Mouse (Mus musculus) thymus, postnatal 14 days (tissue): Measurements from ENCODE around the gene Ccdc173.
"Not testable (repeated sequence)": the region's sequence is repeated elsewhere in the genome, so short reads cannot be mapped to it uniquely, and the experiment has no call there.

Experiments
- DNase-seq: peaks from one replicate; pipeline ENCODE4 v3.0.0; 2021

Ccdc173 gene

DNA sequence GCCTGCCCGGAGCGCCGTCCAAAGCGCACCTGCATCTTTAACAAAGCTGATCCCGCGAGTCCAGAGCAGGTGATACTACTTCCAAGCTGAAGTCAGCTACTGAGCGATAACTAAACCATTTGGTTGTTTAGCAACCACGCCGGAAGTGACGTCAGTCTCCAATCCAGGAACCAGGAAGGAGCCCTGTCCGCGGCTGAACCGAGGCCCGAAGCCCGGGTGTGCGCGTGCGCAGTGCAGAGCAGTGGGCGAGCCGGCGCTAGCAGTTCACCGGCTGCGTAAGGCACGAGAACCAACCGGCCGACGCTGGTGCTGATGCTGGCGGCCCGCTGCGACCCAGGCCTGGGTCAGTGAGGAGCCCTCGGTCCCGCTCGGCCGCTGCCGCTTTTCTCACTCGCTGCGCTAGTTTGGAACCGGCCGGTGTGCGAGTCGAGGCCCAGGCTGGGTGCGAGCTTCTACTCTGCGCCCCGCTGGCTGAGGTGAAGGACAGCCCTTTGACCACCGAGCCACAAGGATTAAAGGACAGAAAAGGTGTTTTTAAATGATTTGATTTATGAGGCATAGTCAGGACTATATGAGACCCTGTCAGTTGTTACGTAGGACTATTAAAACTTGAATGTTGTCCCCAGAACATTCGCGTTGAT, at the start of gene Ccdc173, which contains the start of gene Phospho2:
Gene Ccdc173, minus strand, starts transcription at position 147 of the 641 bp plus-strand sequence.
Gene Phospho2, plus strand, starts transcription at position 195 of the 641 bp plus-strand sequence.
- peak; percentile 99 for DNase-seq

DNA sequence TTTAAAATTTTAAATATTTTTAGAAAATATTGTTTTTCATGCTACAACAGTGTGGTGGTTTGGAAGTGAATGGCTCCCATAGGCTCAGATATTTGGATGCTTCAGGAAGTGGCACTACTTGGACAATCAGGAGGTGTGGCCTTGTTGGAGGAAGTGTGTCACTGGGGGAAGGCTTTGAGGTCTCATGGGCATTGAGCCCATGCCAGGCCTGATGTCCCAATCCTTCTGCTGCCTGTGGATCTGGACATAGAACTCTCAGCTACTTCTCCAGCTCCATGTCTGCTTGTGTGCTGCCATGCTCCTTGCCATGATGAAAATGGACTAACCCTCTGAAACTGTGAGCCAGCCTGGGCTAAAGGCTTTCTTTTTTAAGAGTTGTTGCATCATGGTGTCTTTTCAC, 49.3 kb upstream of the Ccdc173 start:
- DNase-seq: no peak

DNA sequence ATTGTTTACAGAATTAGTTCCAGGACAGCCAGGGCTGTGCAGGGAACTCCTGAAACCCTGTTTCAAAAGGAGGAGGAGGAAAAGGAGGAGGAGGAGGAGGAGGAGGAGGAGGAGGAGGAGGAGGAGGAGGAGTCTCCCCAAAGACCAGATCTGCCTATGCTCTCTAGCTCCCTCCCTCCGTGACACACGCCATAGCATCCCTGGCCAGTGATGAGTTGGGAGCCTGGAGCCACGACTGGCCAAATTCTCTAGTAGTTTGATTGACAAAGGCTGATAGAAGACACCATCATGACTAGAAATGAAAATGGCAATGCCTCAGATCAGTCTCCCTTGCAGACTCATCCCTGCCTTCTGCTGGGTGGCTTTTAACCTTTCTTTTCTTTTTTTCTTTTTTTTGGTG, 48.6 kb upstream of the Ccdc173 start:
- no peak for DNase-seq

DNA sequence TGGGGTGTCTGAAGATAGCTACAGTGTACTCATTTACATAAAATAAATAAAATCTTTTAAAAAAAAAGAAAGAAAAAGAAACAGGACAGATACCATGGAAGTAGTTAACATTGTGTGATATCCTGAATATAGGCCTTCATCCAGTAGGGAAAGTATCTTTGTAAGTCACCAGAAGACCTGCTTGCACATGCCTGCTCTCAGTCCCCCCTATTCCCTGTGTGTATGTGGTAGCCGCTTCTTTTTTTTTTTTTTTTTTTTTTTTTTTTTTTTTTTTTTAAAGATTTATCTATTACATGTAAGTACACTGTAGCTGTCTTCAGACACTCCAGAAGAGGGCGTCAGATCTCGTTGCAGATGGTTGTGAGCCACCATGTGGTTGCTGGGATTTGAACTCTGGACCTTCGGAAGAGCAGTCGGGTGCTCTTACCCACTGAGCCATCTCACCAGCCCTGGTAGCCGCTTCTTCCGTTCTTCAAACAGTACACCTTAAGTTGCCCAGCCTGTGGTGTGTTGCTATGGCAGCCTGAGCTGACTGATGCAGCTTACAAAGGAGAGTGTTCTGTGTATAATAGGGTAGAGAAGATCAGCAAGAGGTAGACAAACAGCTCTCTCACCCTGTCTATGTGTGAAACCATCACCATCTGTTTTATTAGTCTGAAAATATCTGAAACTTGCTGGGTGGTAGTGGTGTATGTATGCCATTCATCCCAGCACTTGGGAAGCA, 48.0 kb upstream of the Ccdc173 start:
- DNase-seq: no peak

DNA sequence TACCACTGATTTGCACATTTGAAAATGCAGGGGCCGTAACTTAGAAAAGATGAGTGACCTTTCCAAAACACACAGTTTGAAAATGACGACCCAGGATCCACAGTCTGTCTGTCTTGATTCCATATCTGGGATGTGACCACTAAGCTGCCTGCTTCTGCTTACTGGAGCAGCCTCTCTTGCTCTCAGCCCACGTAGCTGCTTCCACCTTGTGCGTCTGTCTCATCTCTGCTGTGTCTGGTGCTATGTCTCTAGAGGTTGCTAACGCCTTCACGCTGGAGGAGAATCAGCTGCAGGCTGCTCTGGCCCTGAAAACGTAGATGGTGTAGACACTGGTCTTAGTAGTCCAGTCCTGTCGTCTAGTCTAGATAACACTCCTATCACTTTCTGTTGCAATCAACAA, 40.7 kb upstream of the Ccdc173 start:
- no peak for DNase-seq

DNA sequence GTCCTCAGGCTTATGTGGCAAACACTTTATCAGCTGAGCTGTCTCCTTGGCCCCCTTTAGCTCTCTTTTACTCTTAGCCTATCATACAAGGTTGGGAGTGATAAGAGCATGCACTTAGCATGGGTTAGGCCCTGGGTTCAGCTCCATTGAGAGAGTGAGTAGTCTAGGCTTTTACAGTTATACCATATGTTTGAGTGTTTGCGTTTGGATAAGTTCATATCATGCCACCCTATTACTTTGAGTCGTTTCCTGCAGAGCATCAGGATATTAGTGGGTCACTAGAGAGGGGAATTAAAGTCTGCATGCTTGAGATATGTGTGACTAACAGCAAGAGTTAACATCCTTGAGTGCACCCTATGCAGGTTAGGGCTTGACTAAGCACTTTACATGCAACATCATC, 40.3 kb upstream of the Ccdc173 start:
- DNase-seq: no peak

DNA sequence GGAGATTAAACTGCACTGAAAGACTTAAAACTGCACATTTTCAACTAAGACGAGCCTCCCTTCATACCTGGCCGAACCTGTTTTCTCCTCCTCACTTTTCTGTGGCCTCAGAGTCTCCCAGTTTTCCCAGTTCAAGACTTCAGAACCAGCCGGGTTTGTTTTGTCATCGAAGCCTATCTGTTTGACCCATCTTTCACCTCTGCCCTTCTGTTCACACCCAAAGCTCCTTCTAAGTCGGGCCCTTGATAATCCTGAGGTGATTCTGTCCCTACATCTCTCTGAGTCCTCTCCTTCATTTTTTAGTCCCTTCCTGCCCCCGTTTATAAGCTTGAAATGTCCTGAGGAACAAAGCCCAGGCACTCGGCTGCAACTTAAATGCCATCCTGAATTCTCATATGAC, 38.7 kb upstream of the Ccdc173 start:
- no peak for DNase-seq

DNA sequence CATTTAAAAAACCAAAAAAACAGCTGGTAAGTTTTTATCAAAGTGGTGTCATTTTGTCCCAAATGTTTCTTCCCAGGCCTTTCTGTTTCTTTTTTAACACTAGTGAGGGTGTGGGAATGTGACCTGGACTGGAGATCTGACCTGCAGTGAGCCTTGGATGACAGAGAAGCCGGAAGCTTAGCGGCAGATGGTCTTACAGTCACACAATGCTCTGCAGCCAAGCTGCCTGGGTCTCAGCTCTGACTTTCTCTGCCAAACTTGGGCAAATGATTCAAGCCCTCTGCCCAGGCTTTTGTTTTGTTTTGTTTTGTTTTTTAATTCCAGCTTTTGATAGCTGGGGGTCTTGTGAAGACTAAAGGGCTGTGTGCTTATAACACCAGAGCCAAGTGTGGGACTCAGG, 37.0 kb upstream of the Ccdc173 start:
- DNase-seq: no peak

DNA sequence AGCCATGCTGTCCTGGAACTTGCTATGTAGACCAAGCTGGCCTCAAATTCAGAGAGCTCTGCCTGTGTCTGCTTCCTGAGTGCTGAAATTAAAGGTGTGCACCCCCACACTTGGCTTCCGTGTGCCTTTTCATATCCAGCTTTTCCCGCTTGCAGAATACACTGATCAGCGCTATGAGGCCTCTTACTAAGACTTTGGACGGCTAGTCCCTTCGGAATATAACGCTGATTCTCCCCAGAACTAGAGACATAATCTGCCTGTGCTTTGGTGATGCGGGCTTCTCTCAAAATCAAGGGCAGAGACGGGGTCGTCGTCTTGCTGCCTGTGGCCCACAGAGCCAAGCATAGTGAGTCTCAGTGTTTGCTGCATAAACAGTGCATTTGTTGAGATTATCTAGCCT, 36.5 kb upstream of the Ccdc173 start:
- no peak for DNase-seq

DNA sequence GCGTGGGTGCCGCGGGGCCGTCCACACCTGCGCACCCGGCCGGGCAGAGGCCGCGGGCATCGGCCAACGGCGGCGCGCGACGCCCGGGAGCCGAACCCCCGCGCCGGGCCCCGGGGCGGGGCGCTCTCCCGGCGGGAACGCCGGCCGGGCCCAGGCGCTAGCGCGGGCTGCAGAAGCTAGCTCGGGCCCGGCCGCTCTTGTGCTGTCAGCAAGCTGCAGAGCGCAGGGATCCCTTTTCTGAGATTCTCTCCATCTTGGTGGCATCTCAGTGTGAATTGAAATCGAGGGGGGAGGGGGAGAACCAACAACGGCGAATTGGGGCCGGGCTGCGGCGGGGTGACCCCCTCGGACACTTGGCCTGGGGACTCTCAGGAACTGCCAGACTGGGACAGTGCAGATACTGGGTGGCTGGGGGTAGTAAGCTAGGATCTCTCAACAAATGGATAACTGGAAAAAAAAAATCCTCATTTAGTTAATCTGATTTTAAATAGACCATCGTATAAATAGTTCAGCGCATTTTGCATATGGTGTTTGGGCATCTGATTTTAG, 33.8 kb upstream of the Ccdc173 start:
- peak; percentile 40 for DNase-seq

DNA sequence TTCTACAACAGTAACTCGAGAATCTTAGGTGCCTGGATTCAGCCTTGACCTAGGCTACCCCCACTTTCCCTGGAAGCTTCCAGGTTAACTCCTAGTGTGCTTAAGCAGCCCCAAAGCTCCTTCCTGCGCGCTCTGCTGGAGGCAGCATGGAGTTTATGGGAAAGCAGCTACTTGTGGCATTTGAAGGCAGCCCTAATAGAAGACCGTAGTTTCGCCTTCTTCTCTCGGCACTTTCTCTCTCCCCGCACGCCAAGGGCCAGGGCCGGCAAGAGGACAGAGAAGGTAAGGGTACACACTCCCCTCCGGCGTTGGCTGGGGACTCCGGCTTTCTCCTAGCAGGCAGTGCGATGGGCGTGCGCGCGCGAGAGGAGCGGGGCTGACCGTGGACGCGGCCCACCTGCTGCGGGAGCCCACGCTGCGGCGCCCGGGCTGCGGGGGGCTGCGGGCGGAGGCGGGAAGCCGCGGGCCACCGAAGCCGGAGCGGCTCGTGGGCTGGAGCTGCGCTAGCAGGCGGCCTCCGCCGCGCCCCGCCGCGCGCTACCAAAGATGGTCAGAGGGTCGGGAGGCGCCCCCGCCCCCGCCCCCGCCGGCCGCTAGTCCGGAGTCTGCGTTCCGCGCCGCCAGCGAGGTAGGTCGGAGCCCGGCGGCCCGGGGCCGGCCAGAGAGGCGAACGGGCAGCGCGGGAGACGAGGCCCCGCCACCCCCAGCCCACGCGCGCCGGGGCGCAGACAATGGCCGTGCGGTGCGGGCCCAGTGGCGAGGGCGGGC, 33.2 kb upstream of the Ccdc173 start:
- peak; percentile 45 for DNase-seq

DNA sequence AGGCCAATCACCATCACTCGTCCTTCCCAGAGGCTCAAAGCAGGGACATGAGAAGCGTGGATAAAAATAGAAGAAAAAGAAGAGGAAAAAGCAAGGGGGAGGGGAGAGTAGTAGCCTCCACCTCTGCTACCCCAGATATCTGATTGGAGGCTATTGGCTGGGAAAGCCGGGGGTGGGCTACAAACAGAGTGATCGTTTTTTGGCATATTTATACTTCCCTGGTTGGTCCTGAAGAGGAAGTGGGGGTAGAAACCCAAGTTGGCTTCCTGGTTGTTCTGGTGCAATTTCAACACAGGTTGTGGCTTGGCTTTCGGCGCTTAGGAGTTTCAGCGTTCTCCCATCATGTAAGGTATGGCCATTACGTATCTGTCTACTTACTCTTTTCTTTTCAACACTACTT, 32.3 kb upstream of the Ccdc173 start, which contains the start of gene Klhl23:
Gene Klhl23, plus strand, starts transcription at position 234 of the 400 bp plus-strand sequence.
- peak; percentile 20 for DNase-seq

DNA sequence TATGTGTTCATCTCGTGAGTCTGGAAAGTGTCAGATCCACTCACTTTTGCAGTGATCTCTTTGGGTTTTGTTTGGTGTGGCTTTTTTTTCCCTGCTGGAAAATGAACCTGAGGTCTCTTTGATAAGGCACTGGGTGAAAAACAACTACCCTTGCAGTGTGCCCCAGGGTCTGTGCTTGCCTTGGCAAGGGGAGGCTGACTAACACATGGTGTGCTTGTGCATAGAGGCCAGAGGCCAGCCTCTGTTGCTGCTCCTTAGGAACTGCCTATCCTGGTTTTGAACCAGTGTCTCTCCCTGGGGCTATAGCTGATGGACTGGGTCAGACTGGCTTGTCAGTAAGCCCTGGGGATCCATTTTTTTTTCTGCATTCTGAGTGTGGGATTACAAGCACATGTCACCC, 30.8 kb upstream of the Ccdc173 start:
- no peak for DNase-seq

DNA sequence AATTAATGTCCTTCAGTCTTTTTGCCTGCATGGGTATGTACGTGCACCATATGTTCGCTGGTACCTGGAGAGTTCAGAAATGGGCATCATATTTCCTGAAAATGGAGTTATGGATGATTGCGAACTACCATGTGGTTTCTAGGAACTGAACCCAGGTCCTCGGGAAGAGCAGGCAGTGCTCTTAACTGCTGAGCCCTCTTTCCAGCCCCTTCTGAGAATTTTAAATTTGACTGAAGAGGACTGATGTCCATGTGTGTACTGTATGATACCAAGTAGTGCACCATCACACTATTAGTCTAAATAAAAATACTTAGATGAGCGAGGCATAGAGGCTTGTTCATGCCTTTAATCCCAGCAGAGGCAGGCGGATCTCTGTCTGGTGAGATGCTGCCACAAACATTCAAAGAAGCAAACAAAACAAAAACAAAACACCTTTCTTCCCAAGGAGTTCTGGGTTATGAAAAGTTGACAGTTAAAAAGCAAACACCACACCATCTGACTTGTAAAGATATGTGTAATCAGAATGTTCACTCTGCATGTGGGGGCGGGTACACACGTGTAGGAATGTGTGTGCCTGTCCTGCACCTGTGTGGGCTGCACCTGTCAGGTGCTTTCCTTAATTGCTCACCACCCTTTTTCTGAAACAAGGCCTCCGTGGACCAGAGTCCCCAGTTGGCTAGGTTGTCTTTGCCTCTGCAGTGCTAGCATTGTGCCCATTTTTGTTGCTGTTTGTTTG, 29.1 kb upstream of the Ccdc173 start:
- DNase-seq: no peak

DNA sequence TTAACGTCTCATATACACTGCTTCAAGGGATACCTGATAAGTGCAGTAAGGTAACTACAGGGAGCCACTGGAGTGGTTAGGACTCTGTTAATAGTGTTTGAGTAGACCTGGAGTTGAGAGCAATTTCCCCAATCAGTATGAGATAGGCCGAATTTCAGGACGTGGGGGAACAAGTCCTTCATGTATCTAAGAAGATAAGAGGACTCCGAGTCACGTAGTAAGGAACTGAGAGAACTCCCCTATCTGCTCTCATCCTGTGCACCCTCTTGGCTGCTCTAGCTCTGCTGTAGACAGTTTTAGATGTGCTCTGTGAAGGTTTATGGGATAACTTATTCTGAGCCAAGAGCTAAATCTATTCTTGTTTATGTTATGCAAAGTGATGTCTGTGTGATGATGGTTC, 27.2 kb upstream of the Ccdc173 start:
- DNase-seq: no peak

DNA sequence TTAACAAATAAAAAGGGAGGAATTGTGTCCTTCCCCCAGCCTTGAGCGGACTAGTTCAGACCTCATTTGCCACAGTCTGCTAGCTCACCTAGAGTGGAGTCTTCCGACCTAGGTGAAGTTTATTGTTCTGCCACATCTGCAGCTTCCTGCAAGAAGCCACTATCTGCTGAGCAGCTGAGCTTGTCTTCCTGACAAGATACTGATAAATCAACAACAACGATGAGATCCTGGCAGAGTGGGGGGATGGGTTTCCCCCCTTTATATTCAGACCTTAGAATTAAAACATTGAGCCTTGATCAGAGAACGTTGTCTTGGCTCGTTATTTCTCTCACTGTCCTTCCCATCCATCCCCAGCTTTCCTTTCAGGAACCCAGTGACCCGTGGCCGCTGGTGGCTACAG, 22.0 kb upstream of the Ccdc173 start:
- DNase-seq: not testable (repeated sequence)

DNA sequence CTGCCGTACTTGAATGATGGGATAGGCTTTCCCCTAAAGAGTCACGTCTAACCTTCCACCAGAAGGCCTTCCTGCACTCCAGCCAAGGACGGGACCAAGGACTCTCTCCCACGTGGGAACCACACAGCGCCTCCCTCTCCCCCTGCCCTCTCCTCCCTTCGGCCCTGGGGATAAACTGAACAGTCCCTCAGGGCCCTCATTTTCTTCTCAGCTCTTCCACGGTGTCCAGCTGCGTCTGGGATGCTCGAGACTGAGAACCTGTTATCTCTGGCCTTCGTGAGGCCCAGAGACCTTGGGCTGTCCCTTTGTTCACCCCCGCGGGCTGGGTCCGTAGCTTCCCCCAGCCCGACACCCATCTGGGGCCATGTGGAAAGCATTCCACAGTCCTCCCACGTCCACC, 20.8 kb upstream of the Ccdc173 start:
- DNase-seq: no peak

DNA sequence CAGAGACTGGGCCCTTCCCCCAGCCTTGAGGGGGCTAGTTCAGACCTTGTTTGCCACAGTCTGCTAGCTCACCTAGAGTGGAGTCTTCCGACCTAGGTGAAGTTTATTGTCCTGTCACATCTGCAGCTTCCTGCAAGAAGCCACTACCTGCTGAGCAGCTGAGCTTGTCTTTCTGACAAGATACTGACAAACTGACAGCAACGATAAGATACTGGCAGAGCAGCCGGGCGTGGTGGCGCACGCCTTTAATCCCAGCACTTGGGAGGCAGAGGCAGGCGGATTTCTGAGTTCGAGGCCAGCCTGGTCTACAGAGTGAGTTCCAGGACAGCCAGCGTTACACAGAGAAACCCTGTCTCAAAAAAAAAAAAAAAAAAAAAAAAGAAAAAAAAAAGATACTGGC, 15.3 kb upstream of the Ccdc173 start:
- not testable (repeated sequence) for DNase-seq

DNA sequence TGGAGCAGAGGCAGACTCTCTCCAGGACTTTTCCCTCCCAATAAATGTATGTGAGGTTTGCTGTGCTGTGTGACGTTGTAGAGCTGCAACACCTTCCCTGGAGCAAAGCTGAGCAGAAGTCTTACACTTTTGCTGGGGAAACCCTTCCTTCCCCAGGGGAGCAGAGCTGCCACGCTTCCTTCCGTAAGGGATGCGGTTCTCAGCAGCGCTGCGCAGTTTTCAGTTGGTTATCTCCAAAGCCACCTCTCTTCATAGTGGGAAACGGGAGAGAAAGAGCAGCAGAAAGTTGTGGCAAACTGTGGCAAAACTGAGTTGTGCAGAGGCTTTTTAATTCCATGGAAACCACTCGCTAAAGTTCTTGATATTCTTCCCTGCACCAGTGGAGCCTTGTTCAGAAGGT, 14.4 kb upstream of the Ccdc173 start:
- DNase-seq: no peak

DNA sequence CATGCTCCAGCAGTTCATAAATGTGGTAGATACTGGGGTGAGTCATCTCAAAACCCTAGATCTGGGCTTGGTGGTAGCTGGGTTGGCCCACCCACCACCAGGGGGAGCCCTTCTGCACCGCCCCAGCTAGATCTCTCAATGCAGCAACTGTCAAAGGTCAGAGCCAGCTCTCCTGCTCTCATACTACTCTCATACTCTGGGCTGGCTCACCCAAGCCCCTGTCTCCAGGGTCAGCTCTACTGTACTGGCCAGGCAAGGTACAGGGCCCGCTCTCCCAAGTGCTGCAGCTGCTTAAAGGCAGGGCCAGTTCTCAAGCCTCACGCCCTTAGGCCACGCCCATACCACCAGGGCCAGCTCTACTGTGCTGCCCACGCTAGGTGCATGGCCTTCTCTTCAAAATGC, 13.5 kb upstream of the Ccdc173 start:
- peak; percentile 84 for DNase-seq

DNA sequence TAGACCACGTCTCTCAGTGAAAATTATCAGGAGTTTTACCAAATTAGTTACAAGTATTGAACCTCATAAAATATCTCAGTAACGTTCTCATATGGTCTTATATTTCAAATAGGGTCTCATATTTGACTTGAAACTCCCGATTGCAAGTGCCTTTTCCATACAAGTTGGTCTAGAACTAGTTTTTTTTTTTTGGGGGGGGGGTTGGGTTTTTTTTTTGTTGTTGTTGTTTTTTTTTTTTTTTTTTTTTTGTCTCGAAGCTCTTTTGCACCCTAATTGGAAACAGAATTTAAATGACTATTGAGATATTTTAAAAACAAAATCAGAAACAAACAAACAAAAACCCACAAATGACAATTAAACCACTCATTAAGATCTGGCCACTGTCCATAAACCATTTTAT, 1.3 kb upstream of the Ccdc173 start:
- no peak for DNase-seq

DNA sequence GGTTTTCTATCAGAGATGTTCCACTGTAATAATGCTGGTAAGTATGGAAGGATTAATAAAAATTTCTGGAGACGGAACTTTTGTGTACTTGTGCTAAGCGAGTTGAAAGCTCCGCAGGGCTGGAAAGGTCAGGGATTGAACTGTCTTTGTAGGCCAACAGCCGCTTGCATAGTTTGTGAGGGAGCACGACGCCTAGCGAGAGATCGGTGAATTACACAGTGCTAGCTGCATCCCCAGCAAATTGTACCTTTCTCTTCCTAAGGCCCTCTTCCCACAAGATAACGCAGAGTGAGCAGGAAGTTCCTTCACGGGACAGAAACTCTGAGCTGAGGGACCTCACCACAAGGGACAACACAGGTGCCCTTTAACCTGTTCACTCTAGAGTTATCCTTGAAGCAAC, 910 bp upstream of the Ccdc173 start:
- DNase-seq: peak; percentile 87

DNA sequence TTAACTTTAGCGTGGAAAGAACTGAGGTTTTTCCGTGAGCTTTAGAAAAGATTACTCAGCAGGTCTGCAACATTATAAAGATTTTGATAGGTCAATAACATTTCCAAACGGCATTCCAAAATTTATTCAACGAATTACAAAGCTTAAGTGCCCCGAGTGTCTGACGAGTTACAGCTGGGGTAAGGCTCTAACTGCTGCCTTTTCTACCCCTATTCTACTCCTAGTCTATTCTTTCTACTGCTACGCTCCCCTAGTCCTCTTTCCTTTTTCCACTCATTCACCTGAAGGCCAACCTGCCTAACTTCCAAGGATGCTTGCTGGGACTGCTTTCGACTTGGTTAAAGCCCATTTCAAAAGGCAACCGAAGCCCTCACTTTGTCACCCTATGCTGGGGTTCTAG, 401 bp downstream of the Ccdc173 start:
- no peak for DNase-seq
